Mouse (Mus musculus) midbrain, embryonic 16.5 days (tissue): ENCODE measurements around the gene Hist1h2ae. TPM values are rescaled to one million over a fixed set of nuclear protein-coding genes. Genes with fewer than 3 reads are reported as not detected.
"Not testable (repeated sequence)": the region's sequence is repeated elsewhere in the genome, so short reads cannot be mapped to it uniquely, and the experiment has no call there.

Source experiments
- ATAC-seq: fragments of 200-750 bp; cut with Nextera tagmentation; 2 replicates; pipeline ENCODE4 v1.8.0; 2017; ENCODE audit warnings: moderate TSS enrichment
- H3K27ac ChIP-seq: fragments of 300-500 bp; sonication (generic); 2 replicates; pipeline ENCODE4 v1.5.1; 2014; ENCODE audit warnings: mild to moderate bottlenecking, low read length, mixed read lengths
- H3K27me3 ChIP-seq: fragments of 300-500 bp; sonication (generic); 2 replicates; pipeline ENCODE4 v1.6.1; 2014; ENCODE audit warnings: low read depth, low read length, mixed read lengths; ENCODE audit not compliant: control insufficient read depth, insufficient read depth
- H3K36me3 ChIP-seq: fragments of 300-500 bp; sonication (generic); 2 replicates; pipeline ENCODE4 v1.6.1; 2014; ENCODE audit warnings: mild to moderate bottlenecking, low read length, moderate library complexity, mixed read lengths; ENCODE audit not compliant: control insufficient read depth, insufficient read depth
- H3K4me1 ChIP-seq: fragments of 300-500 bp; sonication (generic); 2 replicates; pipeline ENCODE4 v1.6.1; 2014; ENCODE audit warnings: mild to moderate bottlenecking, low read length, mixed read lengths; ENCODE audit not compliant: control insufficient read depth, insufficient read depth
- H3K4me2 ChIP-seq: fragments of 300-500 bp; sonication (generic); 2 replicates; pipeline ENCODE4 v1.6.1; 2014; ENCODE audit warnings: mild to moderate bottlenecking, low read length, mixed read lengths
- H3K4me3 ChIP-seq: fragments of 300-500 bp; sonication (generic); 2 replicates; pipeline ENCODE4 v1.5.1; 2014; ENCODE audit warnings: low read depth, mild to moderate bottlenecking, low read length, moderate library complexity, mixed read lengths
- H3K9ac ChIP-seq: fragments of 300-500 bp; sonication (generic); 2 replicates; pipeline ENCODE4 v1.6.1; 2014; ENCODE audit warnings: low read depth, low read length, mixed read lengths
- H3K9me3 ChIP-seq: fragments of 300-500 bp; sonication (generic); replicated peaks from 2 replicates; pipeline ENCODE4 v1.6.1; 2014; ENCODE audit warnings: mild to moderate bottlenecking, low read length, mixed read lengths; ENCODE audit not compliant: control insufficient read depth, poor library complexity, severe bottlenecking
- WGBS: fragments of 180-500 bp; shearing (Covaris S2); extraction: QIAGEN DNeasy Blood & Tissue Kit; methylation state at CpG from one replicate; pipeline ENCODE4 v1.1.7; 2014; 5-methylcytosine and 5-hydroxymethylcytosine counted together
- polyA plus RNA-seq: library from polyadenylated mRNA; unstranded; fragments of >200 nt; fragmentation: Nextera tagmentation; extraction: Ambion mirVana; gene quantifications from 2 replicates; pipeline ENCODE4 v1.2.1, GENCODE M21; 2015

Gene Hist1h2ae
- polyA plus RNA-seq, 1 experiment from 2014 or later: 7.7 TPM

DNA sequence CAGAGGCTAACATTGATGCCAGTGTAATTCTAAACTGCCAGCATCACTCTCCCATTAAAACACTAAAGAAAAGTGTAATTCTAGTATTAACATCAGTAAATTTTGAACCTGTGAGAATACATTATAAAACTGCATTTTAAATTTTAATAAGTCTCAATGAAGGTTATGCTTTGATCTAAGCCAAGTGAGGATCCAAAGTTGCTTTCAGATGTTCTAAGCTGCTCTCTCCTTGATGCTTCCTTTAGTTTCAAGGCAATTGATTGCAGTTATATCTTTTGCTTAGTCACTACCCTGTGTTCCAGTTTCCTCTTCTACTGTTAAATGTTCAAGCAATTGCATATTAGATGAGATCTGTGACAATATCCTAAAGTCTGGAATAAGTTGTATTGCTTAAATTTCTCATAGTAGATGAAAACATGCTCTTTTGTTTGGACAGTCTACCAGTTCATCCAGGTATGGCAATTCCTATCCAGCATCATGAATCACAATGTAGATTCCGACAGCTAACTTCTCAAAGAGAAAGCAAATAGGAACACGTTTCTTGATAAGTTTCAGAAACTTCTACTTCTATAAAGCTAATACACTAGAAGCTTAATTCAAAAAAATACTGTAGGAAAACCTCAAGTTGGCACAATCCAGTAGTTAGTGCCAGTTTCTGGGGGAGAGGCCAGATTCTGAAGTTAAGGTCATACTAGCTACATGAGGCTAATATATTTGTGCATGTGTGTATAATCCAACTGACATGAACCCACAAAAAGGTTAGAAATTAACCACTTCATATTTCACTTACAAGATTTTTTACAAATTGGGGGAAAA lies 1.4 kb upstream of the Hist1h2ae start:
- Histone ChIP-seq H3K4me2 (peak overlapping the region; percentile 73), H3K27me3 (no peaks in the 10 kb centered on the region), H3K36me3 (no peaks in the 10 kb centered on the region), H3K27ac (peak overlapping the region; percentile 93), H3K9me3 (no peaks in the 10 kb centered on the region), H3K4me1 (peaks cover 30% of the 10 kb centered on the region), H3K9ac (peak overlapping the region; percentile 60; the same call in 1 of the 2 replicates), H3K4me3 (peak overlapping the region; percentile 43)
- ATAC-seq: no peak
- 42% methylated on average over 2 of the region's 2 CpGs for WGBS

- 0% methylated on average over 12 of the region's 34 CpGs for WGBS
- Histone ChIP-seq H3K4me1 (peaks cover 29% of the 10 kb centered on the region), H3K9ac (peak overlapping the region; percentile 60), H3K4me2 (peak overlapping the region; percentile 73), H3K4me3 (peak overlapping the region; percentile 43), H3K27ac (peak overlapping the region; percentile 93)
- not testable (repeated sequence) for H3K27me3 ChIP-seq, H3K36me3 ChIP-seq, H3K9me3 ChIP-seq, ATAC-seq
Measured at GRCm38 (mm10) chr13:23571504-23572217, 641 bp upstream of the Hist1h2ae start.

- peak; percentile 43 for ATAC-seq
- Histone ChIP-seq H3K9ac (peak overlapping the region; percentile 56; the same call in 1 of the 2 replicates), H3K4me3 (peak overlapping the region; percentile 43), H3K4me2 (peak overlapping the region; percentile 59), H3K4me1 (peaks cover 22% of the 10 kb centered on the region), H3K27ac (peak overlapping the region; percentile 93)
- not testable (repeated sequence) for H3K9me3 ChIP-seq, H3K27me3 ChIP-seq, H3K36me3 ChIP-seq
- WGBS: under 1% methylated on average over 19 of the region's 41 CpGs
Measured at GRCm38 (mm10) chr13:23570261-23571021, 579 bp downstream of the Hist1h2ae start.

- H3K9me3 ChIP-seq: no peaks in the 10 kb centered on the region
- no peaks in the 10 kb centered on the region for H3K36me3 ChIP-seq
- no peak for ATAC-seq
- 93% methylated on average over 2 of the region's 2 CpGs for WGBS
- H3K9ac ChIP-seq: no peak overlapping the region
- no peak overlapping the region for H3K4me2 ChIP-seq
- H3K27ac ChIP-seq: peak overlapping the region; percentile 98; the same call in 1 of the 2 replicates
- H3K4me1 ChIP-seq: no peaks in the 10 kb centered on the region
- H3K27me3 ChIP-seq: no peaks in the 10 kb centered on the region
- H3K4me3 ChIP-seq: no peak overlapping the region
Measured at GRCm38 (mm10) chr13:23564482-23564881, 6.5 kb downstream of the Hist1h2ae start.

- no peaks in the 10 kb centered on the region for H3K27me3 ChIP-seq
- ATAC-seq: peak; percentile 57
- H3K27ac ChIP-seq: peak overlapping the region; percentile 98
- WGBS: 3% methylated on average over 18 of the region's 18 CpGs
- no peaks in the 10 kb centered on the region for H3K9me3 ChIP-seq
- no peaks in the 10 kb centered on the region for H3K36me3 ChIP-seq
- peak overlapping the region; percentile 47 for H3K4me3 ChIP-seq
- H3K9ac ChIP-seq: peak overlapping the region; percentile 60
- H3K4me1 ChIP-seq: no peaks in the 10 kb centered on the region
- peak overlapping the region; percentile 85 for H3K4me2 ChIP-seq
Measured at GRCm38 (mm10) chr13:23562699-23563462, 8.1 kb downstream of the Hist1h2ae start.

DNA sequence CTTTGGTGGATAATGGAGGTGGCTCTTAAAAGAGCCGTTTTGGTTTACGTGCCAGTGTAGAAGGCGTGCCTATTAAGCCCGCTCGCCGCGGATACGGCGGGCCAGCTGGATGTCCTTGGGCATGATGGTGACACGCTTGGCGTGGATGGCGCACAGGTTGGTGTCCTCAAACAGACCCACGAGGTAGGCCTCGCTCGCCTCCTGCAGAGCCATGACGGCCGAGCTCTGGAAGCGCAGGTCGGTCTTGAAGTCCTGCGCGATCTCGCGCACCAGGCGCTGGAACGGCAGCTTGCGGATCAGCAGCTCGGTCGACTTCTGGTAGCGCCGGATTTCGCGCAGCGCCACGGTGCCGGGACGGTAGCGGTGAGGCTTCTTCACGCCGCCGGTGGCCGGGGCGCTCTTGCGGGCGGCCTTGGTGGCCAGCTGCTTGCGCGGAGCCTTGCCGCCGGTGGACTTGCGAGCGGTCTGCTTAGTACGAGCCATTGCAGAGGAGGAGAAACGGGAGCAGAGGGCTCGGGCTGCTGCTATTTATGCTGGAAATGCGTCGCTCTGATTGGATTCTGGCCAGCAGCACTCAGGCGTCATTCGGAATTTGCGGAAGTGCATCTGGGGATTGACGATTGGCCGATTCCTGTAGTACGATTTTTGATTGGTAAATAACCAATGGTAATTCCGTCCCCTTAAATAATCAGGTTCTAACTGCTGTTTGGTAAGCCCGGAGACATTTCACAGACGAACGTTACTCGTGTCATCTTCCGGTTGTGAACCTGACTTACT lies 8.9 kb downstream of the Hist1h2ae start, which contains the start of gene Hist1h3e:
Hist1h3e (minus strand) TSS at position 487 of the 777 bp plus-strand sequence.
- H3K4me1 ChIP-seq, H3K27me3 ChIP-seq, H3K9me3 ChIP-seq, H3K36me3 ChIP-seq: not testable (repeated sequence)
- under 1% methylated on average over 48 of the region's 67 CpGs for WGBS
- Histone ChIP-seq H3K27ac (peak within 1 kb of the TSS; percentile 98), H3K4me3 (peak within 1 kb of the TSS; percentile 47), H3K4me2 (peak within 1 kb of the TSS; percentile 85), H3K9ac (peak within 1 kb of the TSS; percentile 73)
- ATAC-seq: peak; percentile 97

- H3K27me3 ChIP-seq, H3K9me3 ChIP-seq, H3K36me3 ChIP-seq, H3K4me1 ChIP-seq, ATAC-seq, H3K9ac ChIP-seq: not testable (repeated sequence)
- WGBS: 0% methylated on average over 2 of the region's 5 CpGs
- H3K4me3 ChIP-seq: peak overlapping the region; percentile 47
- H3K4me2 ChIP-seq: peak overlapping the region; percentile 85
- H3K27ac ChIP-seq: peak overlapping the region; percentile 98
Measured at GRCm38 (mm10) chr13:23561531-23561882, 9.5 kb downstream of the Hist1h2ae start.

- not testable (repeated sequence) for ATAC-seq
Measured at GRCm38 (mm10) chr13:23560699-23561098, 10.3 kb downstream of the Hist1h2ae start.

More at GRCm38 (mm10) chr13:23560699-23561098, 10.3 kb downstream of the Hist1h2ae start:
- WGBS: 14% methylated on average over 2 of the region's 2 CpGs
- H3K4me1 ChIP-seq, H3K4me3 ChIP-seq, H3K27ac ChIP-seq, H3K27me3 ChIP-seq, H3K36me3 ChIP-seq, H3K9me3 ChIP-seq, H3K9ac ChIP-seq, H3K4me2 ChIP-seq: not testable (repeated sequence)
